10 mouse cellular contexts compared by ENCODE assay signal in genomic region chr6:95904085-95904633, GRCm38 (mm10).
DNase-seq lines count a peak whose midpoint lies in the region; ATAC-seq and TF ChIP-seq lines count a peak whose summit lies in the region.
"Had no signal": no experiment of that assay in that cellular context is flagged by ENCODE, and none has a peak within 500 bp of the region (broad histone marks: within the 10 kb centered on the region; RNA-seq: fewer than 3 reads in every experiment).

No protein-coding gene starts in this region.

- no peak for ATAC-seq in heart, embryonic 13.5 days (ENCODE audit: extremely low read depth, insufficient number of reproducible peaks, low FRiP score, low TSS enrichment)
- ATAC-seq in midbrain, embryonic 13.5 days, result no peak
- no peak for ATAC-seq in limb, embryonic 13.5 days (ENCODE audit: low FRiP score, low read depth)
- ATAC-seq: intestine, embryonic 15.5 days; liver, embryonic 12.5 days had no signal

- no peak overlapping the region for H3K27ac ChIP-seq in heart, embryonic 13.5 days (replicated peaks)
- no peak overlapping the region for H3K27ac ChIP-seq in midbrain, embryonic 13.5 days
- no peak overlapping the region for H3K27ac ChIP-seq in midbrain, embryonic 10.5 days (replicated peaks)
- no peak overlapping the region for H3K27ac ChIP-seq in limb, embryonic 13.5 days
- no peak overlapping the region for H3K27ac ChIP-seq in embryonic facial prominence, embryonic 10.5 days (replicated peaks)
- H3K27ac ChIP-seq: intestine, embryonic 15.5 days; liver, embryonic 12.5 days had no signal

- H3K9ac ChIP-seq in heart, embryonic 13.5 days, result no peak overlapping the region
- no peak overlapping the region for H3K9ac ChIP-seq in midbrain, embryonic 13.5 days (replicated peaks)
- no peak overlapping the region for H3K9ac ChIP-seq in limb, embryonic 13.5 days
- H3K9ac ChIP-seq: intestine, embryonic 15.5 days; liver, embryonic 12.5 days had no signal

- H3K36me3 ChIP-seq in heart, embryonic 13.5 days, result no peaks in the 10 kb centered on the region
- H3K36me3 ChIP-seq in midbrain, embryonic 13.5 days, result no peaks in the 10 kb centered on the region
- no peaks in the 10 kb centered on the region for H3K36me3 ChIP-seq in midbrain, embryonic 10.5 days
- no peaks in the 10 kb centered on the region for H3K36me3 ChIP-seq in limb, embryonic 13.5 days
- no peaks in the 10 kb centered on the region for H3K36me3 ChIP-seq in embryonic facial prominence, embryonic 10.5 days (replicated peaks)
- H3K36me3 ChIP-seq: intestine, embryonic 15.5 days; liver, embryonic 12.5 days had no signal

- DNase-seq in heart, adult 8-10 months (ENCODE audit: low spot score), result no peak
- DNase-seq in midbrain, embryonic 10.5 days (ENCODE audit: low spot score), result no peak
- peak; percentile 46 for DNase-seq in brain, embryonic 14.5 days (ENCODE audit: low read depth)
- DNase-seq in embryonic facial prominence, embryonic 10.5 days (ENCODE audit: low spot score), result no peak
- DNase-seq: kidney, postnatal 4 days had no signal

- 0 out of 2 replicates have a peak, but pooled peaks cover 5% of the 10 kb centered on the region for H3K9me3 ChIP-seq in heart, embryonic 13.5 days
- no peaks in the 10 kb centered on the region for H3K9me3 ChIP-seq in midbrain, embryonic 13.5 days
- H3K9me3 ChIP-seq in midbrain, embryonic 10.5 days (replicated peaks), result 0 out of 2 replicates have a peak, but pooled peaks cover 3% of the 10 kb centered on the region
- H3K9me3 ChIP-seq in limb, embryonic 13.5 days, result 0 out of 2 replicates have a peak, but pooled peaks cover 5% of the 10 kb centered on the region
- H3K9me3 ChIP-seq in embryonic facial prominence, embryonic 10.5 days, result no peaks in the 10 kb centered on the region
- H3K9me3 ChIP-seq: intestine, embryonic 15.5 days had no signal

- no peaks in the 10 kb centered on the region for H3K27me3 ChIP-seq in heart, embryonic 13.5 days (replicated peaks)
- no peaks in the 10 kb centered on the region for H3K27me3 ChIP-seq in midbrain, embryonic 13.5 days
- no peaks in the 10 kb centered on the region for H3K27me3 ChIP-seq in midbrain, embryonic 10.5 days (ENCODE audit: low read depth, poor library complexity, severe bottlenecking)
- H3K27me3 ChIP-seq in limb, embryonic 13.5 days, result no peaks in the 10 kb centered on the region
- H3K27me3 ChIP-seq in embryonic facial prominence, embryonic 10.5 days (replicated peaks; ENCODE audit: low read depth, poor library complexity, severe bottlenecking), result no peaks in the 10 kb centered on the region
- H3K27me3 ChIP-seq: intestine, embryonic 15.5 days; liver, embryonic 12.5 days had no signal

- peak overlapping the region; percentile 51 for H3K4me2 ChIP-seq in heart, embryonic 13.5 days
- H3K4me2 ChIP-seq in midbrain, embryonic 13.5 days (replicated peaks), result 0 out of 2 replicates have a peak overlapping the region, but pooled peaks have one; percentile 9
- H3K4me2 ChIP-seq in limb, embryonic 13.5 days (replicated peaks), result peak overlapping the region; percentile 31; the same call in 1 of the 2 replicates
- H3K4me2 ChIP-seq: intestine, embryonic 15.5 days; liver, embryonic 12.5 days had no signal

- H3K4me3 ChIP-seq in heart, embryonic 13.5 days, result peak overlapping the region; percentile 17; the same call in 1 of the 2 replicates
- no peak overlapping the region for H3K4me3 ChIP-seq in midbrain, embryonic 13.5 days (replicated peaks)
- no peak overlapping the region for H3K4me3 ChIP-seq in midbrain, embryonic 10.5 days
- H3K4me3 ChIP-seq in limb, embryonic 13.5 days, result no peak overlapping the region
- H3K4me3 ChIP-seq in embryonic facial prominence, embryonic 10.5 days, result no peak overlapping the region
- H3K4me3 ChIP-seq: intestine, embryonic 15.5 days; liver, embryonic 12.5 days had no signal

- TF ChIP-seq CTCF in brain, embryonic 14.5 days (IDR thresholded peaks at IDR 0.05; ENCODE audit: borderline replicate concordance, extremely low read depth, insufficient read depth, insufficient read length), result no peak

- WGBS in heart, embryonic 13.5 days, result 18% methylated on average over 10 of the region's 10 CpGs
- WGBS in midbrain, embryonic 13.5 days, result 38% methylated on average over 10 of the region's 10 CpGs
- 45% methylated on average over 10 of the region's 10 CpGs for WGBS in midbrain, embryonic 10.5 days
- 25% methylated on average over 10 of the region's 10 CpGs for WGBS in limb, embryonic 13.5 days
- WGBS in embryonic facial prominence, embryonic 10.5 days, result 41% methylated on average over 10 of the region's 10 CpGs

- peaks cover 4% of the 10 kb centered on the region; the same call in 1 of the 2 replicates for H3K4me1 ChIP-seq in heart, embryonic 13.5 days
- H3K4me1 ChIP-seq in midbrain, embryonic 13.5 days (replicated peaks), result peaks cover 8% of the 10 kb centered on the region; the same call in 1 of the 2 replicates
- peaks cover 5% of the 10 kb centered on the region; the same call in 1 of the 2 replicates for H3K4me1 ChIP-seq in midbrain, embryonic 10.5 days
- 0 out of 2 replicates have a peak, but pooled peaks cover 4% of the 10 kb centered on the region for H3K4me1 ChIP-seq in limb, embryonic 13.5 days
- H3K4me1 ChIP-seq in embryonic facial prominence, embryonic 10.5 days, result no peaks in the 10 kb centered on the region
- H3K4me1 ChIP-seq: intestine, embryonic 15.5 days; liver, embryonic 12.5 days had no signal

- TF ChIP-seq POLR2A in brain, embryonic 14.5 days (IDR thresholded peaks at IDR 0.05; ENCODE audit: borderline replicate concordance, extremely low read depth, insufficient read depth, insufficient read length, poor library complexity, severe bottlenecking), result no peak
